Mouse (Mus musculus): ENCODE measurements around the gene Rint1.

GRCm38 (mm10) chr5:23749882-23750281 is 37.6 kb upstream of the Rint1 start:
- TF ChIP-seq CTCF (IDR thresholded peaks at IDR 0.05; ENCODE audit: low read depth), result peak; percentile 52
- TF ChIP-seq EP300 (optimal IDR thresholded peaks at IDR 0.05), result no peak

Data from stomach, postnatal 0 days (tissue).